Mouse (Mus musculus): ENCODE results near the gene Vsig10.

GRCm38 (mm10) chr5:117345432-117345976 is 26.6 kb downstream of the Vsig10 start:
- TF ChIP-seq CTCF (IDR thresholded peaks at IDR 0.05; ENCODE audit: insufficient read depth, low read depth, low read length) (no peak), POLR2A (IDR thresholded peaks at IDR 0.05; ENCODE audit: insufficient read depth, low read depth, low read length) (no peak)

All from olfactory bulb, adult 2 months (tissue).